Mouse (Mus musculus): ENCODE measurements around the gene Sez6l. TPM values are rescaled to one million over a fixed set of nuclear protein-coding genes. Genes with fewer than 3 reads are reported as not detected.

Sez6l gene
- polyA plus RNA-seq, 1 experiment from 2014 or later = 46.3 TPM

GRCm38 (mm10) chr5:112603594-112603993, 26.6 kb upstream of the Sez6l start:
- Histone ChIP-seq H3K9ac (no peak overlapping the region), H3K27ac (replicated peaks) (0 out of 2 replicates have a peak overlapping the region, but pooled peaks have one; percentile 13), H3K4me2 (no peak overlapping the region), H3K27me3 (no peaks in the 10 kb centered on the region), H3K4me1 (replicated peaks) (peaks cover 57% of the 10 kb centered on the region), H3K36me3 (no peaks in the 10 kb centered on the region), H3K9me3 (no peaks in the 10 kb centered on the region), H3K4me3 (no peak overlapping the region)
- 16% methylated on average over 3 of the region's 3 CpGs for WGBS
- ATAC-seq (ENCODE audit: low FRiP score, low read depth) = peak; percentile 68

- Histone ChIP-seq H3K4me2 (no peak overlapping the region), H3K4me1 (replicated peaks) (peaks cover 42% of the 10 kb centered on the region), H3K9ac (no peak overlapping the region), H3K27ac (replicated peaks) (peak overlapping the region; percentile 46), H3K4me3 (no peak overlapping the region), H3K36me3 (no peaks in the 10 kb centered on the region), H3K9me3 (no peaks in the 10 kb centered on the region), H3K27me3 (no peaks in the 10 kb centered on the region)
- no peak for ATAC-seq (ENCODE audit: low FRiP score, low read depth)
- WGBS = 32% methylated on average over 11 of the region's 11 CpGs
Measured at GRCm38 (mm10) chr5:112600309-112600939, 23.4 kb upstream of the Sez6l start.

- H3K9me3 ChIP-seq = no peaks in the 10 kb centered on the region
- peaks cover 41% of the 10 kb centered on the region for H3K4me1 ChIP-seq (replicated peaks)
- no peak for ATAC-seq (ENCODE audit: low FRiP score, low read depth)
- H3K36me3 ChIP-seq = no peaks in the 10 kb centered on the region
- H3K4me2 ChIP-seq = no peak overlapping the region
- H3K4me3 ChIP-seq = no peak overlapping the region
- no peak overlapping the region for H3K27ac ChIP-seq (replicated peaks)
- 70% methylated on average over 6 of the region's 6 CpGs for WGBS
- H3K9ac ChIP-seq = no peak overlapping the region
- H3K27me3 ChIP-seq = no peaks in the 10 kb centered on the region
Measured at GRCm38 (mm10) chr5:112599538-112600308, 22.7 kb upstream of the Sez6l start.

GRCm38 (mm10) chr5:112597876-112598275, 20.9 kb upstream of the Sez6l start:
- no peaks in the 10 kb centered on the region for H3K27me3 ChIP-seq
- H3K4me2 ChIP-seq = no peak overlapping the region
- ATAC-seq (ENCODE audit: low FRiP score, low read depth) = peak; percentile 68
- no peaks in the 10 kb centered on the region for H3K9me3 ChIP-seq
- WGBS = 64% methylated on average over 6 of the region's 6 CpGs
- H3K36me3 ChIP-seq = no peaks in the 10 kb centered on the region
- H3K27ac ChIP-seq (replicated peaks) = peak overlapping the region; percentile 48
- H3K4me3 ChIP-seq = no peak overlapping the region
- no peak overlapping the region for H3K9ac ChIP-seq
- peaks cover 26% of the 10 kb centered on the region for H3K4me1 ChIP-seq (replicated peaks)

- Histone ChIP-seq H3K9me3 (no peaks in the 10 kb centered on the region), H3K27ac (replicated peaks) (peak overlapping the region; percentile 48), H3K9ac (no peak overlapping the region), H3K4me3 (no peak overlapping the region), H3K4me2 (no peak overlapping the region), H3K36me3 (no peaks in the 10 kb centered on the region), H3K27me3 (no peaks in the 10 kb centered on the region), H3K4me1 (replicated peaks) (peaks cover 26% of the 10 kb centered on the region)
- no peak for ATAC-seq (ENCODE audit: low FRiP score, low read depth)
- WGBS = 87% methylated on average over 2 of the region's 2 CpGs
Measured at GRCm38 (mm10) chr5:112597307-112597706, 20.3 kb upstream of the Sez6l start.

GRCm38 (mm10) chr5:112596729-112597128, 19.7 kb upstream of the Sez6l start:
- no peak overlapping the region for H3K4me3 ChIP-seq
- no peak overlapping the region for H3K27ac ChIP-seq (replicated peaks)
- no peaks in the 10 kb centered on the region for H3K9me3 ChIP-seq
- H3K9ac ChIP-seq = no peak overlapping the region
- H3K36me3 ChIP-seq = no peaks in the 10 kb centered on the region
- no peaks in the 10 kb centered on the region for H3K27me3 ChIP-seq
- no peak for ATAC-seq (ENCODE audit: low FRiP score, low read depth)
- peaks cover 26% of the 10 kb centered on the region for H3K4me1 ChIP-seq (replicated peaks)
- H3K4me2 ChIP-seq = no peak overlapping the region
- 86% methylated on average over 9 of the region's 9 CpGs for WGBS

GRCm38 (mm10) chr5:112595701-112596632, 19.0 kb upstream of the Sez6l start:
- no peak for ATAC-seq (ENCODE audit: low FRiP score, low read depth)
- 58% methylated on average over 7 of the region's 7 CpGs for WGBS
- no peak overlapping the region for H3K27ac ChIP-seq (replicated peaks)

GRCm38 (mm10) chr5:112591706-112592105, 14.7 kb upstream of the Sez6l start:
- WGBS = 82% methylated on average over 1 of the region's 1 CpGs
- Histone ChIP-seq H3K36me3 (no peaks in the 10 kb centered on the region), H3K4me3 (no peak overlapping the region), H3K4me2 (no peak overlapping the region), H3K9me3 (no peaks in the 10 kb centered on the region), H3K27ac (replicated peaks) (no peak overlapping the region), H3K9ac (no peak overlapping the region), H3K27me3 (no peaks in the 10 kb centered on the region), H3K4me1 (replicated peaks) (peaks cover 14% of the 10 kb centered on the region)
- no peak for ATAC-seq (ENCODE audit: low FRiP score, low read depth)

More at GRCm38 (mm10) chr5:112595701-112596632, 19.0 kb upstream of the Sez6l start:
- Histone ChIP-seq H3K9me3 (no peaks in the 10 kb centered on the region), H3K4me3 (no peak overlapping the region), H3K36me3 (no peaks in the 10 kb centered on the region), H3K4me1 (replicated peaks) (peaks cover 26% of the 10 kb centered on the region), H3K4me2 (no peak overlapping the region), H3K9ac (no peak overlapping the region), H3K27me3 (no peaks in the 10 kb centered on the region)

GRCm38 (mm10) chr5:112586071-112586470, 9.1 kb upstream of the Sez6l start:
- no peaks in the 10 kb centered on the region for H3K36me3 ChIP-seq
- ATAC-seq (ENCODE audit: low FRiP score, low read depth) = no peak
- H3K9ac ChIP-seq = no peak overlapping the region
- no peak overlapping the region for H3K4me2 ChIP-seq
- no peak overlapping the region for H3K4me3 ChIP-seq
- peaks cover 12% of the 10 kb centered on the region for H3K4me1 ChIP-seq (replicated peaks)
- H3K27ac ChIP-seq (replicated peaks) = no peak overlapping the region
- WGBS = 48% methylated on average over 6 of the region's 6 CpGs
- H3K9me3 ChIP-seq = no peaks in the 10 kb centered on the region
- no peaks in the 10 kb centered on the region for H3K27me3 ChIP-seq

GRCm38 (mm10) chr5:112584155-112584769, 7.3 kb upstream of the Sez6l start:
- Histone ChIP-seq H3K9ac (no peak overlapping the region), H3K36me3 (no peaks in the 10 kb centered on the region), H3K27me3 (no peaks in the 10 kb centered on the region; the same call in 1 of the 2 replicates), H3K4me3 (no peak overlapping the region), H3K4me2 (no peak overlapping the region), H3K9me3 (no peaks in the 10 kb centered on the region), H3K27ac (replicated peaks) (no peak overlapping the region), H3K4me1 (replicated peaks) (peaks cover 12% of the 10 kb centered on the region)
- no peak for ATAC-seq (ENCODE audit: low FRiP score, low read depth)
- WGBS = 82% methylated on average over 4 of the region's 4 CpGs

GRCm38 (mm10) chr5:112583304-112583703, 6.3 kb upstream of the Sez6l start:
- H3K4me1 ChIP-seq (replicated peaks) = peaks cover 16% of the 10 kb centered on the region
- 10% methylated on average over 9 of the region's 9 CpGs for WGBS
- no peaks in the 10 kb centered on the region for H3K9me3 ChIP-seq
- no peak overlapping the region for H3K9ac ChIP-seq
- no peaks in the 10 kb centered on the region for H3K36me3 ChIP-seq
- H3K4me3 ChIP-seq = no peak overlapping the region
- H3K27me3 ChIP-seq = no peaks in the 10 kb centered on the region; the same call in 1 of the 2 replicates
- peak overlapping the region; percentile 14; the same call in 1 of the 2 replicates for H3K4me2 ChIP-seq
- H3K27ac ChIP-seq (replicated peaks) = 0 out of 2 replicates have a peak overlapping the region, but pooled peaks have one; percentile 13
- ATAC-seq (ENCODE audit: low FRiP score, low read depth) = 0 out of 2 replicates have a peak, but pooled peaks have one; percentile 39

Data from hindbrain, embryonic 15.5 days (tissue).